Mouse (Mus musculus) retina, postnatal 1 day (tissue): Measurements from ENCODE around the gene Vrk2.

Experiments used
- DNase-seq: peaks from one replicate; pipeline ENCODE4 v3.0.0-alpha.2; 2012

Vrk2 gene

DNA sequence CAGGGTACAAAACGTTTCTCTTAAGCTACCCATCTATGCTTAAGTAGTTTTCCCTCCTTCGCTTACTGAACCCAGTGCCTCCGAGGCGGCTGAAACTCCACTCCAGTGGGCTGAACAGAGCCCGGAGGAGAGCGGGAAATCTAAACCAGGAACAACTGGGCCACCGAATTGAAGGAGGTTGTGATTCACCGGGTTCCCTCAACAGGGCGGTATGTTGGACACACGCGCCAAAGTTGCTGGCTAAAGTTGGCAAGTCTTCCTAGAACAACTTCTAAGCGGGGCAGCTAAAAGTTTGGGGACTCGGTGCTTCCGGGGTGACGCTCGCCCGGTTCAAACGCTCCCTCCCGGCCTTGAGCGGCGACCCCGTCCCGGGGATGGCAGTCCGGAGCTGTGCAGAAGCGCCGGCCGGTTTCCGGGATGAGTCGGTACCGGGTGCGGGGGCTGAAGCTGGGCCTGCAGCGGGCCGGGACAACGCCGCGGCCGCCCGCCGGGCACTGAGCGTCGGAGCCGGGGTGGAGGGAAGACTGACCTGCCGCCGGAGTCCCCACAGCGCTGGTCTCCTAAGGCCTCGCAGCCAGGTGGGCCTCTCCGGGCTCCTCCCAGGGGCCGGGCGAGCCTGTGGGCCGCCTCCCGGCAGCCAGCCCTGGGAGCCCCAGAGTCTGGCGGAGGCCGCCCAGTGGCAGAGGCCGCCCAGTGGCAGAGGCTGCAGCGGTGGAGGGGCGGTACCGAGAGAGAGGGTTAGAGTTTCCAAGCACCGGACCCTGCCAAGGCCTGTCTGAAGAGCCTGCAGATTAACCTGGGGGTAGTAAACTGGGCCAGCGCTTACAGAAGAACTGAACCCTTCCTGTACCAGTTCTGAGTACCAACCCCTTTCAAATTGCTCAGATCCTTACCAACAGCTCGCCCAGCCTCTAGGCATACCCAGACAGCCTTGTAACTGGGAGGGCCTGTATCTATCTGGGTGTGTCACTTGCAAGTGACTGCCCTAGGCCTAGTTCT is at the start of gene Vrk2, which contains the start of gene Gm6899:
Vrk2 (minus strand) TSS at position 939 of the 999 bp plus-strand sequence.
Gm6899 (plus strand) TSS at position 181 of the 999 bp plus-strand sequence.
- peak; percentile 85 for DNase-seq

DNA sequence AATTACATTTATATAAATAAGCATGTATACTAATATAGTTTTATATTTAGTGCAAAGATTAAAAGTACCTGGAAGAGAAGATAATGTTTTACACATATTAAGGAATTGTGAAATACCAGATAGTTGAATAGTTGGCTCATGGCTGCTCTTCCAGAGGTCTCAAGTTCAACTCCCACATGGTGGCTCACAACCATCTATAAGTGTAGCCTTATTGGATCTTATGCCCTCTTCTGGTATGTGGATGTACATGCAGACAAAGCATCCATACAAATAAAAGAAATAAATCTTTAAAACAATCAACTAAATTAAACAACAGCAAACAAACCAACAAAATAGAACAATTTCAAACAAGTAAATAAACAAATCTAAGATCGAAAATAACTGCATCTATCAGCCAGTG is 48.3 kb upstream of the Vrk2 start:
- DNase-seq: no peak

DNA sequence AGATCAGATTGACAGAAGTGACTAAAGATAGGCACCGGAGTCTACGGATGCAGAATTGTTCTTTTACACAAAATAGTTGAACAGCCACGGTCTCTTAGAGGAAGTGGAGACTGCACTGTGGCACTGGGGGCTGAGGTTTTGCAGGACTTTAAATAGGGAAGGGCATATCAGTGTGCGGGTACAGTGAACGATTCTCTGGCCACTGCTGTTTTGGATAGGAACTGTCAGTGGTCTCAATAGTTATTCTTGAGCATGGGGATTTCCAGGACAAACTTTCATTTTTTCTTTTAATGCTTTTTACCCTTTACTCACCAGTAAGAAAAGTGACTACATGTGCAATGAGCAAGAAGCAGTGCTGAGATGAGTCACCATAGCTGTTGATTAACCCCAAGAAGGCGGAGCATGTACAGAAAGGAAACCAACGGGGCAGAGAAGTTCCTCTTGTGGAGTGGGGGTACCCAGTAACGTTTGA is 46.6 kb upstream of the Vrk2 start:
- DNase-seq: no peak

DNA sequence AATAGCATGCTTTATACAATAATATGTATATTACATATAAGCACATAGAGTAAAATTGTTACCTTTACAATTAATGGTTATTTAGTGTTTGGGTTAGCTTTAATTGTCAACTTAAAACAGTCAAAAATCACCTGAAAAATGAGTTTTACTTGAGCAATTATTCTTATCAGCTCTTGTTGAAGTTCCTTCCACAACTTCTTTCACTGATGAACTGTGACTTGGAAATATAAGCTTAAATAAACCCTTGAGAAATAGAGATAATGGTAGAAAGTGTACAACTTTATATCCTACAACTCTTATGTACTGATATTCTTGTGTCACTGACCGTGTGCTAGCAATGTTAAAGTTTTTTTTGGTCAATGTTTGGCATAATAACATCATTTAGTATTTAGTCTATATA is 42.4 kb upstream of the Vrk2 start:
- no peak for DNase-seq

DNA sequence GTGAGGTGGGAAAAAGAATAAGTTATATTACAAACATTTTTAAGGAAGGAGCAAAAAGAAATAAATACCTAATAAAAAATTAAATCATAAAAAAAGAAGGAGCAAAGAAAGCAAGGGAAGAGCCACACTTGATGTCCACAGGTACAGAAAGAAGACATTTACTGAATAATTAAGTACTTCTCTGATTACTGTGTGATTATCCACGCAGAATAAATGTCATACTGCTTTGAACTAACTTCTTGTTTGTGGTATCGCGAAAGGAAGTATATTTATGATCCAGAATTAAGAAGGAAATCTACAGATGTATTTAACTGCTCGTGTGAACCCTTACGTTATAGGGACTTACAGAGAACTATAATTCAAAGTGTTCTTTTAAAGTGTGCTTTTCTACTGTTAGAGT is 28.9 kb upstream of the Vrk2 start:
- DNase-seq: no peak

DNA sequence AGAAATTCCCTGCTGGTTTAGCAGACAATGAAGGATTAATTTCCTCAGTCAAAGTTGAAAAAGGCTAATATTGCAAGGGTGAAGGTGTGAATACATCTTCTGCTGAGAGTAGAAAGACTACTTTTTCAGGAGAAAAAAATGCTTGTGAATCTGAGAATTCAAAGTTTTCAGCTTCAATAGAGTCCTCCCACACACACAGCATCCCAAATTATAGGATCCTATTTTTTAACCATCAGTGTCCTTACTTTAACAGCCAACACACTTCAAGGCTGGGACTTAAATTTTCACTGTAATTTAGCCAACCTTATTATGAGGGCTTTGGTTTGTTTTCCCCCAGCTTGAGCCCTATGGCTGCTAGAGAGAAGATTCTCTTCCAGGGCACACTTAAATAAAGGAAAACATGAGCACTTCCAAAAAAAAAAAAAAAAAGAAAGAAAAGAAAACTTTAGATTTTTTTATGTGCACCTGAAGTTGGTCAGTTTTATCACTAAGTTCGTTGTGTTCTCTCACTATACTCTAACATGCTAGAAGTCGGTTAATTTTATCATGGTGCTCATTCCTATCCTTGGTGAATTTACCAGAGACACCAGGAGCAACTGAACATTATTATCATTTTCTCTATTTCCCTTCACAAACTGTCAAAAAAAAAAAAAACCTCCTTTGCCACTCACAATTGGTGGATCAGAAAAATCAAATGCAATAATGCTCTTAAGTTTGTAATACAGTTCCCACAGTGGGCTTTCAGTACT is 24.9 kb upstream of the Vrk2 start:
- DNase-seq: no peak

DNA sequence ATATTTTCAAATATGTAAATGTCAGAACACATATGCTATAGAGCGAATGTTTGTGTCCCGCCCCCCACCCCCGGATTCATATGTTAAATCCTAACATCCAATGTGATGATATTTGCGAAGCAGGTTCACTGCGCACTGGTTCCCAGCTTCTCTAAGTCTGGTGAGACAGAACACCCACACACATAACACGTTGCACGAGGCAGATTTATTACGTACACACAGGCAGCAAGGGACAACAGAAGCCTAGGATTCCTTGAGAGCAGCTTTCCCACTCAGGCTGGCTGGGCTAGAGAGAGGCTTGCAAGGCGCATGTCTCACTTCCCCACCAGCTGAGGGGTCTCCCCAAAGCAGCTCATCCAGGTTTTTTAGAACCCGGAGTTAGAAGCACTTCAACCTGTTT is 15.0 kb upstream of the Vrk2 start:
- DNase-seq: no peak

DNA sequence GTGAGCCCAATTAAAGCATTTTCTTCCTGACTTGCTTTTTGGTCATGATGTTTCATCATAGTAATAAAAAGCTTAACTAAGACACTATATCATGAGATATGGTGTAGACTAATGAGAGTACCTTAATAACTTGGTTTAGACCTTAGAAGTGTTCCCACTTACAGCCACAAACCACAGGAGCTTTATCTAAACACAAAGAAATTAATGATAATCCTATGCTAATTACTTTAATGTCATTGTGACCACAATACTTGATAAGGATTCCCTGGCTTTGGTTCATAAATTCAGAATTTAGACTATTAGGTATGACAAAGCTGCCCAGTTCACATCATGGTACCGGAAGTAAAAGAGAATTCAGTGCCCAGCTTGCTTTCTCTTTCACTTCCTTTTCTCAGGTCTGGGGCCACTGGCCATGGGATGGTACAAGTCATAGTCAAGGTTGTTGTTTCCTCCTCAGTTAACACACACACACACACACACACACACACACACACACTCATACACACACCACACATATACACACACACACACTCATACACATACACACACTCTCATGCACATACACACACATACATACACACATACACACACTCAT is 10.4 kb upstream of the Vrk2 start:
- DNase-seq: no peak

DNA sequence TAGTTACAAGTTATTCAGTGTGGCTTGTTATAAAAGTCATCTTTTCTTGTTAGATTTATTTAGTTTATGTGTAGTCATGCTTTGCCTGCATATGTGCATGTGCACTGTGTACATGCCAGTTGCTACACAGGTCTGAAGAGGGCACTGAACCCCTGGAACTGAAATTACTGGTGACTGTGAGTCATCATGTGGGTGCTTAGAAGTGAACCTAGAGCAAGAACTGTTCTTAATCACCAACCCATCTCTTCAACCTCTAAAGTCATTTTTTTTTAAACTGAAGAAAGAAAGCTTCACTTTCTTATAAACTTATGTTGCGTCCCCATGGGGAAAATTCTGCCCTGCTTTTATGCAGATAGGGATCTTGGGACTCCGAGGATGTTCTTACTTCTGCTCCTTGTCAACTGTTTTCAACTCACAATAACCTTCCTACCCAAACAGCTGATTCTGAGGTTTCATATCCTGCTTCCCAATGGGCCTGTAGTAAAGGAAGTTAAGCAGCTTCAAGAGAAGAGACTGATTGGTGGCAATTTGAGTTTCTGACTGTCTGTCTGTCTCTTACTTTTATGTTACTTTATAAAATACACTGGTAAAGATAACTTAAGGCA is 7.9 kb upstream of the Vrk2 start:
- DNase-seq: no peak

DNA sequence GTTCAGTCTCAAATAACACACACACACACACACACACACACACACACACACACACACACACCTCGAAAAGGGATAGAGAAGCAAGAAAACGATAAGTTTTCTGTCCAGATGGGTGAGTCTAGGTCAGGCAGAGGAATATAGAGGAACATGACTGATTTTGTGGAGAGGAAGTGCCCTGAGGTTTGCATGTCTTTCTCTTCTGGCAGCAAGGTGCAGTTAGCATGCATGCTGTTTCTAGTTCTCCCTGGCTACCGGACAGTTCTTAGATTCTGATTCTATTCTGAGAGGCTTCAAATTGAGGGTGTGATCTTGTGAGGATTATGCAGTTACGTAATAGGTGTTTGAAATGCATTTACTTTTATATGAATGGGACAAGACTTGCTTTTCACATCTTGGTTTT is 6.9 kb upstream of the Vrk2 start:
- no peak for DNase-seq

DNA sequence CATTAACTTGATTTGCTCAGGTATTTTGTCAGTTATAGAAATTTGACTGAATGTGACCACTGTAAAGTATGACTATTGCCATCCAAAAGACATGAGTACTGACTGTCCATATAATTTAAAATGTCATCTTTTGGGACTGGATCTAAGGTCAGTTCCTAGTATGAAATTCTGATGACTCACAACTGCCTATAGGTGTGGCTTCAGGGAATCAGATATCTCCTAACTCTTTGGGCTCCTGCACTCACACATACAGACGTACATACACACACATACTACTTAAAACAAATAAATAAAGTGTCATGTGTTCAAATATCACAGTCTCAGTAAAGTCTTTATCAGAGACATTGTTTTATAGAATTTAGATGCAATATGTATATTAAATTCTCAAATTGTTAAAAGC is 5.1 kb upstream of the Vrk2 start:
- no peak for DNase-seq

DNA sequence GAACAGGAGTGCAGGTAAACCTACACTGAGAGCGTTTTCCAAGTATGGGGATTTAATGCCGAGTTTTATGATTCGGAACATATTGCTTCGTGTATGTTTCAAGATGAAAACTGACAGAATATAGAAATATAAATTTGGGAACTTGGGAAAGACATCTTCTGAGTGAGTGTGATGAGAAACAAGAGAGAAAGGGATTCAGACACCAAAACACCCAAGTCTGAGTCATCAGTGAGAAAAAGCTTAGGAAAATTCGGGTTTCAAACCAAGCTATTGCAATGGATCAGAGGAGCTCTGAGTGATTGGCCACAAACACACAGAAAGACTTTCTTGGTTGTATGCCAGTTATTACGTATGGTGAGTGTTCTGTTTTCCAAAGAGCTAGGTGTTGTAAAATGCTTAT is 4.0 kb upstream of the Vrk2 start:
- no peak for DNase-seq

DNA sequence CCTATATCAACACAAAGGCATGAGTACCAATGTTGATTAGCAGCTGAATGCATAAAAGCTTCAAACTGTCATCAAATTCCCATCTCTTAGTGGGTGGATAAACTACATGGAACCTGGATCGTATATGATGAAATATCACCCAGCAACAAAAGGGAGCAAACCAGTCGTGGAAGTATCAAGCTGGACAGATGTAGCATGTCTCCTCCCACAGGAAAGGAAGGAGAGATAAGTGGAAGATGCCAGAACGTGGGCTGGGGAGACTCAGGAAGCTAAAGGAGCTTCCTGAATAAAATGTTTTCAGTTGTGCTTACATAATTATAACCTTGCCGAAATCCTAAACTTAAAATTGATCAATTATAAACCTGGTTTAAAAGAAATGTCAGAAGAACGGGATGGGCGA is 3.3 kb upstream of the Vrk2 start:
- no peak for DNase-seq

DNA sequence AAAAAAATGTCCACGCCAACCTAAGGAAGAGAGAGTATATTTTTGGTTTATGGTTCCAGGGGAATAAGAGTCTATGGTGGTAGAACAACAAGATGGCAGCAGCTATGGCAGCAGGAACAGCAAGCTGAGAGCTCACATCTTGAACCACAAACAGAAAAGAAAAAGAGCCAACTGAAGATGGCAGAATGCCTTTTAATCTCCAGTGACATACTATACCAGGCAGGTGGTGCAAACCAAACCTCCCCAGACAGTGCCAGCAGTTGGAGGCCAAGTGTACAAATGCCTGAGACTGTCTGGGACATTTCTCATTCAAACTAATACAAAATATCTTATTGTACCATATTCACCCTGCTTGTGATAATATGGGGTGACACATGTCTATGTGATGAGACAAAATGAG is 2.4 kb upstream of the Vrk2 start:
- no peak for DNase-seq

DNA sequence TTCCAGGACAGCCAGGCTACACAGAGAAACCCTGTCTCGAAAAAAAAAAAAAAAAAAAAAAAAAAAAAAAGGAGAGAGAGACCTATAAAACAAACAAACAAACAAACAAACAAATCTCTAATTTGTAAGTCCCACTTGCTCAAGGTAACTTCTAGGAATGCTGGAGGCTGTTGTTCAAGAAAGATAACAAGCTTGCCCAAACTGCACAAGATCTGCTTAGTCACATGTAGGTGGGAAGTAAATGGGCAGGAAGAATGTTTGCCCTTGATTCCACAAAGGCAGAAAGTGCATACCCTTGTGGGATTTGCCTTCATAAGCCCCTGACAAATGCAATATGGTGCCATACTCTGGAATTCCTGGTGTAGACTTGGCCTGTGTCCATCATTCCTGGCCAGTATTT is 688 bp upstream of the Vrk2 start:
- no peak for DNase-seq

DNA sequence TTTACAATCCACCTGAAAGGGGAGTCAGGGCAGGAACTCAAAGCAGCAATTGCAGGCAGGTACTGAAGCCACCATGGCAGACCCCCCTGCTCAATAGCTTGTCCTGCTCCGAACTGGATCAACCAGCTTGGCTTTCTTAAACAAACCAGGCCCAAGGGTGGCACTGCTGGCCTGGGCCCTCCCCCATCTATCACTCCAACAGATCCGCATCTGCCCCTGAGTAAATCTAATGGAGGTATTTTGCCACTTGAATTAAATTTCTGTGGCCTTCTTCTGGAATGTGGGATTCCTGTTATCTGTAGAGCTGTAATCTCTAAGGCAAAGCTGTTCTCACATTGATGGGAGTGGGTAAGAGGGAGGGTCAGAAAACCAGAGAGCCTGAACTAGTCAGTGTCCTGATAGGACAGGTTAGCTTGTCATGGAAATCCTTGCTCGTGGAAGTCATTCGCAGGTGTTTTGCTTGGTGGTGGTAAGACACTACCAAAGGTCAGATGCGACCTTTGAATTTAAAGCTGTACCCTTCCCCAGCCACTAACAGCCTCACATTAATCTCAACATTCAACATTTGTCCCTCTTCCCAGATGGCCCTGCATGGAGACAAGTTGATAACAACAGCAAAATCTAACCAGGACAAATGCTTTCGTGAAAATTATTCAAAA is 1.3 kb downstream of the Vrk2 start:
- DNase-seq: peak; percentile 22

DNA sequence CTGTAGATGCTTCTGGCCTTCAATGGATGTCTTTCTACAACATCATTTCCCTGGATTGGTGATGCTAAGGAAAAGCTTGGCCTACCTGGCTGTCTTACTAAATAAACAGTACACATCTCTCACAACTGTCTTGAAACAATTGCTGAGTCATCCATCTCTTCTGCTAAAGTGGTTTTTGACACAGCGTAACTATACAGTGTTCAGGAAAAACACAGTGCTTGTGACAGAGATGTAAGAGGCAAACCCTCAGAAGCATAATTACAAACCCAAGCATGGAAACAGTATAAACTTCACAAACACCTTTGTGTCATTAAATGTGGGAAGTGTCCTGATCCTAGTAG is 6.6 kb downstream of the Vrk2 start:
- DNase-seq: no peak

DNA sequence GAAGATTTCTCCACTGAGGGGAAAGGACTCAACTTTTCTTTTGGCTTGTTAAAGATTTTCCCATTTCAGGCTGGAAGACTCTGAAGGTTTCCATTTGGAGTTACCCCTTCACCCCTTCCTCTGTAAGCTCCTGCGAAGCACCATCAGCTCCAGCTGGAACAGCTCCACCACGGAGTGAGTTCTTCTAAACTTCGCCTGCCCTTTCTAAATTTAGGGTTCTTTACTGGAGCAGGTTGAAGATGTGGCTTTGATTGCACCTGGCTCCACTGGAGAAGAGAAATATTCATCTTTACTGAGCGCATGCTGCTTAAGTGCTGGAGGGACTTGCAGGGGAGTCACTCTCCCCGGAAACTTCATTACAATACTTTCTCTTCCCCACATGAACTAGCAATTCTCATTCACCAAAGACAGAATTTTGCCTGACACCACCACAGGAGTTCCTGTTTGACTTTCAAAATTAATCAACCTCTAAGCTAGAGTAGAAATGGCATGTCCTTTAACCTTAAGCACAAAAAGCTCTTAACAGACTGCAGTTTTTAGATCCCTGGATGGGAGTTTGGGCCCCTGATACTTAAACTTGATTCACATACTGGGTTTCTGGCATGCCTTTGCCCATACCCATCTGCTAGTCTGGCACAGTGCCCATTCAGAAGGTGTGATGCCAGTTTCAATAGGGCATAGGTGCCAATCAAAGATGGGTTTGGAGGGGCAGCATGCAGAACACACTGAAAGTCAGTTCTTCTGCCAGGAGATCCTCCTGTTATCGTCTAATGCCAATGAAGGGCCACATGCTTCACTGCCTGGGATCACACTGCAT is 7.2 kb downstream of the Vrk2 start:
- DNase-seq: no peak

DNA sequence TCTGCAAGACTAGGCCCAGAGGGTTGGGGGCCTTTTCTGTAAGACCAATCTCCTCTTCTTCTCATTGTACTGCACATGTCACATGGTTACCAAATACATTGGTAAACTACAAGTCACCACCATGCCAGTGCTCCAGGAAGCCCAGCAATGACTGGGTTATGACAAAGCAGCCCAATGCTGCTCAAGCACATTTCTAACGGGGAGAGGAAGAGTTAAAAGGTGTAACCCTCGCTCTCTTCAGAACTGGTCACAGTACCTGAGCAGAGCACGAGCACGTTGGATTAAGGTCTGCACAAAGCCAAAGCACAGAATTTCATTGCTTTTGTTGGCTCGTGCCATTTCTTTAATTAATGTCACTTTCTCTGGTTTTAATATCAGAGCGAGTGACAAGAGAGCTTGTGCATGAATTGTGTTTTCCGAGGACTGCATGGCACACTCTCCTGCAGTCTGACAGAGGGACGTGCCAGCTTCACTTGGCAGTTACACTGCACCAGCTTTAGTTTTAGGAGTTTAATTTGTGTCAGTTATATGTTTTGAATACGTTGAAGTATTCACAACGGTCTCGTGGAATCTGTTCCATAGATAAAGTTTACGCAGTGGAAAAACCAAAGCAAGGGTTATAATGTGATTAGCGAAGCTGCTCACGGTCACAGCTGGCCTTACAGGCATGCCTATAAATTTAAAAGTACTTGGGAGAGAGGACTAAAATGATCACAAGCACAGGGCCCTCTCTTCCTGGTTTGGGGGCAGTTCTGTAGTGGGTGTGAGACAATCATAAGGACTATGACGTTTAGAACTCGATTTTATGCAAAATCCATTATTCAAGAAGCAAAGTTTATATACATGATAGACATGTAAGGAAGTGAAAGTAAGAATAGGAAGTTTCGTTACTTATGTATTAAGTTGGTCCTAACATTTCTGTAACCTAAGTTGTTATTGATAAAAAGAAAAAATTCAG is 8.1 kb downstream of the Vrk2 start:
- DNase-seq: no peak

DNA sequence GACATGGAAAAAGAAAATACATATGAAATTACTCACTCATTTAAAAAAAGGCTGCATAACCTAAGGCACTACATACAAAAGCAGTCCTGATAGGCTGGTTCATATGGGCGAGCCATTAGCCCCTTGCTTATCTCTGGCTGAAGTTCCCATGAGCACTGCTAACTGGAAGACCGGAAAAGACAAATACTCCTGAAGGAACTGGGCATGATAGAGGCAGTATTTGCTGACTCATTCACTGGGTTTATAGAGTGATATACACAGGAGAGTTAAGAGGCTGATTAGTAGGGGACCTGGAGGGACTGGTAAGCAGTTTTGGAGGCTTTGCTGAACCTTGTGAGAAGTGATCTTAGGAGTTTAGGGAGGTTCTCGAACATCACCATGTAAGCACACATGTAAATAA is 42.2 kb downstream of the Vrk2 start:
- DNase-seq: no peak

DNA sequence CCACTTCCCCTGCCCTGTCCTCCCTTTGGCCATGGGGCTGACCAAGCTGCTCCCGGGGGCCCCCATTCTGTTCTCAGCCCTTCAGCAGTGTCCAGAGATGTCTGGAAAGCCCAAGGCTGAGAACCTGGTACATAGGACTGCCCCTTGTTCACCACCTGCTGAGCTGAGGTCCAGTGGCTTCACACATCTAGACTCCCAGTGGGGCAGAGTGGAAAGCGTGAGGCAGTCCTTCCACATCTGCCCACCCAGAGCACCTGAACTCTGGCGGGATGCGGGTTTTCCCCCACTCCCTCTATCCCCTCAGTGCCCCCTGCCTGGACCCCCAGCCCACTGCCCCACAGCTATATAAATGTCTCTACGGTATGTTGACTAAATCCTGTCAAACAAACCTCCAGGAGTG is 56.0 kb downstream of the Vrk2 start:
- DNase-seq: no peak
